Mouse (Mus musculus) neural tube, embryonic 12.5 days (tissue): ENCODE results near the gene Catsper3. TPM values are rescaled to one million over a fixed set of nuclear protein-coding genes. Genes with fewer than 3 reads are reported as not detected.

ENCODE experiments used
- ATAC-seq: fragments of 200-750 bp; cut with Nextera tagmentation; 2 replicates; pipeline ENCODE4 v1.8.0; 2017; ENCODE audit warnings: low read depth, mild to moderate bottlenecking, moderate TSS enrichment, moderate library complexity; ENCODE audit not compliant: low FRiP score
- H3K27ac ChIP-seq: fragments of 300-500 bp; sonication (generic); 2 replicates; pipeline ENCODE4 v1.5.1; 2016
- H3K27me3 ChIP-seq: fragments of 300-500 bp; sonication (generic); replicated peaks from 2 replicates; pipeline ENCODE4 v1.6.1; 2016; ENCODE audit warnings: mild to moderate bottlenecking
- H3K36me3 ChIP-seq: fragments of 300-500 bp; sonication (generic); 2 replicates; pipeline ENCODE4 v1.6.1; 2016; ENCODE audit warnings: mild to moderate bottlenecking
- H3K4me1 ChIP-seq: fragments of 300-500 bp; sonication (generic); 2 replicates; pipeline ENCODE4 v1.6.1; 2016
- H3K4me2 ChIP-seq: fragments of 300-500 bp; sonication (generic); replicated peaks from 2 replicates; pipeline ENCODE4 v1.6.1; 2016; ENCODE audit warnings: mild to moderate bottlenecking
- H3K4me3 ChIP-seq: fragments of 300-500 bp; sonication (generic); 2 replicates; pipeline ENCODE4 v1.5.1; 2016
- H3K9ac ChIP-seq: fragments of 300-500 bp; sonication (generic); 2 replicates; pipeline ENCODE4 v1.6.1; 2016; ENCODE audit warnings: mild to moderate bottlenecking
- H3K9me3 ChIP-seq: fragments of 300-500 bp; sonication (generic); 2 replicates; pipeline ENCODE4 v1.6.1; 2016; ENCODE audit warnings: mild to moderate bottlenecking
- WGBS: fragments of 180-500 bp; shearing (Covaris S2); methylation state at CpG from one replicate; pipeline ENCODE4 v1.1.7; 2016; 5-methylcytosine and 5-hydroxymethylcytosine counted together
- polyA plus RNA-seq: library from polyadenylated mRNA; unstranded; fragments of >200 nt; fragmentation: Nextera tagmentation; extraction: Ambion mirVana; gene quantifications from 2 replicates; pipeline ENCODE4 v1.2.1, GENCODE M21; 2016

Catsper3 gene
- polyA plus RNA-seq, 1 experiment from 2014 or later: not detected

DNA sequence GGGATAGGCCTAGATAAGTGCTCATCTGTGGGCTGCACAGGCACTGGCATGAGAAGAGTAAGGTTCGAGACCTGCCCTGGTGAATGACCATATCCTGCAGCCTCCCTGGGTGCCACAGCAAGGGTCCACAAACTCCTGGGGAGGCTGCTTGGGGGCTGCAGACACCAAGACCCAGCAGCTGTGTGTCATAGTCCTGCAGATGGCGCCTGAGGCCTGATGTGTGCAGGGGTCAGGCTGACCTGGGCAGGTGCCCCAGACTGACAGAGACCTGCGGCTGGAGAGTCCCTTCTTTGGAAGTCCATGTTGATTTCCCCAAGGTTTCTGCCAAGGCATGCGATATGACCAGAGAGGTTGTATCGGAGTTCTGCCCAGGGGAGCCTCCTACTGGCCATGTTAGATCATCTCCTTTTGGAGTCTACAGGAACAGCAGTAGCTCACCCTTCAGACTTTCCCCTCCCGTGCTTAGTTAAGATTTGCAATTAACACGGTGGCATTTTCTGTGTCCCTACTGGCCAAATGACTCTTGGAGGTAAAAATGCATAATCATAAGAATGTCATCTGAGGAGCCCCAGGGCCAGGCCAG is 24.8 kb downstream of the Catsper3 start:
- H3K27ac ChIP-seq: no peak overlapping the region
- no peak overlapping the region for H3K4me3 ChIP-seq
- H3K9me3 ChIP-seq: no peaks in the 10 kb centered on the region
- no peaks in the 10 kb centered on the region for H3K36me3 ChIP-seq
- H3K9ac ChIP-seq: no peak overlapping the region
- 72% methylated on average over 7 of the region's 7 CpGs for WGBS
- no peak for ATAC-seq
- H3K4me2 ChIP-seq: no peak overlapping the region
- no peaks in the 10 kb centered on the region for H3K27me3 ChIP-seq
- no peaks in the 10 kb centered on the region for H3K4me1 ChIP-seq

DNA sequence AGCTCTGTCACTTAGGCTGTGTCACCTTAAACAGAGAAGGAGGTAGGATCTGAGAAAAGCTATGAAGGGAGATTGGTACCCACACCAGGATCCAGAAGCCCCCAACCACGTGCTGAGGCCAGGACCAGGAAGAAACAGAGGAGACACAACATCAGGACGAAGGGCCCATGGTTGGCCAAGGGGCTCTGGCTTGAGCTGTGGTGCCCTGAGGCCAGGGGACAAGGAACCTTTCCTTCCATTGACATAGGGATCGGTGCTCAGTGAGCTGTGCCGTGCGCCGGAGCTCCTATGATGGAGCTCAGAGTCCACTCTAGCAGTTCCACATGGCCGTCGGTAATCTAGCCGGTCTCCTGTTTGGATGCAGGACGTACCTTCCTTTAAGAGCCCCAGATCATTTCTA is 25.3 kb downstream of the Catsper3 start:
- no peaks in the 10 kb centered on the region for H3K4me1 ChIP-seq
- no peak overlapping the region for H3K4me3 ChIP-seq
- H3K9me3 ChIP-seq: no peaks in the 10 kb centered on the region
- no peaks in the 10 kb centered on the region for H3K36me3 ChIP-seq
- H3K9ac ChIP-seq: no peak overlapping the region
- H3K27ac ChIP-seq: no peak overlapping the region
- WGBS: 93% methylated on average over 10 of the region's 10 CpGs
- H3K4me2 ChIP-seq: no peak overlapping the region
- ATAC-seq: no peak
- H3K27me3 ChIP-seq: no peaks in the 10 kb centered on the region

DNA sequence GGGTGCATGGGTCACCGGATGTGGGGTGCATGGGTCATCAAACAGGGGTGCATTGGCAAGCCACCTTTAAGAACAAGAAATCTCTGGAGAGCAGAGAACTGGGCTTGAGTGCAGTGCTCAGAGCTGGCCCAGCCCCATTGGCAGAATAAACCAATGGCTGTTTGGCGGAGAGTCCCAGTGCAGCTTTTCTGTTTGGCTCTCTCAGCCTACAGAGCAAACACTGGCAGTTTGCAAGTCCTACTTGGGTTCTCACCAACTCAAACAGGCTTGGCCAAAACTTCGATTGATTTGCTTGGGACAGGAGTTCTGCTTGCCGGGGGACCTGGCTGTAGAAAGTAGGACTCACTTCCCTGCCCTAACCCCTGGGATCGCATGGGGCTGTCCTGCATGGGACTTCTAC is 26.6 kb downstream of the Catsper3 start:
- ATAC-seq: no peak
- H3K4me1 ChIP-seq: no peaks in the 10 kb centered on the region
- H3K9me3 ChIP-seq: no peaks in the 10 kb centered on the region
- no peak overlapping the region for H3K4me3 ChIP-seq
- H3K27me3 ChIP-seq: no peaks in the 10 kb centered on the region
- no peak overlapping the region for H3K4me2 ChIP-seq
- no peak overlapping the region for H3K9ac ChIP-seq
- WGBS: 79% methylated on average over 5 of the region's 5 CpGs
- no peak overlapping the region for H3K27ac ChIP-seq
- no peaks in the 10 kb centered on the region for H3K36me3 ChIP-seq

DNA sequence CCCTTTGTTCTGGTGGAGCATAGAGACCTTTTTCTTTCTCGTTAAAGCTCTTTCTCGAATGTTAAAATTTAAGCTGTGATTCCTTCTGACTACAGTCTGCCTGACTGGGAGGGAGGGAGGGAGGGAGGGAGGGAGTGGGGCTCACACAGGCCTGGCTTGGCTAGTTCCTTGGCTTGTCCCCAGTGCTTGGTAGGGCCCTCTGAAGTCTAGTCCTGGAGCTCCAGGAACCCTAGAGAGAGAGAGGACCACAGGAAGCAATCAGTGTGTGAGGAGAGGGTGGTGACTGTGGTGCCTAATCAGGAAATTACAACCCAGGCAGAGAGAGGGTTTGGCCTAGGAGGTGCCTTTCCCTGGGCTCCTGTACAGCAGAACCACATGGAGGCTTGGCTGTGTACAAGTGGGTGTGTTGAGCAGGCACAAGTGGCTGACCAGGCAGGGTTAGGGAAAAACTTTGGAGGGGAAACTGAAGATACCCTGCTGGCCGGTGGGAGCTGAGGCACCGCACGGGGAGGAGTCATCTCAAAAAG is 29.2 kb downstream of the Catsper3 start:
- H3K4me2 ChIP-seq: no peak overlapping the region
- no peaks in the 10 kb centered on the region; the same call in 1 of the 2 replicates for H3K27me3 ChIP-seq
- ATAC-seq: no peak
- H3K9ac ChIP-seq: no peak overlapping the region
- no peaks in the 10 kb centered on the region for H3K4me1 ChIP-seq
- H3K36me3 ChIP-seq: no peaks in the 10 kb centered on the region
- no peaks in the 10 kb centered on the region for H3K9me3 ChIP-seq
- no peak overlapping the region for H3K27ac ChIP-seq
- 65% methylated on average over 5 of the region's 5 CpGs for WGBS
- no peak overlapping the region for H3K4me3 ChIP-seq

DNA sequence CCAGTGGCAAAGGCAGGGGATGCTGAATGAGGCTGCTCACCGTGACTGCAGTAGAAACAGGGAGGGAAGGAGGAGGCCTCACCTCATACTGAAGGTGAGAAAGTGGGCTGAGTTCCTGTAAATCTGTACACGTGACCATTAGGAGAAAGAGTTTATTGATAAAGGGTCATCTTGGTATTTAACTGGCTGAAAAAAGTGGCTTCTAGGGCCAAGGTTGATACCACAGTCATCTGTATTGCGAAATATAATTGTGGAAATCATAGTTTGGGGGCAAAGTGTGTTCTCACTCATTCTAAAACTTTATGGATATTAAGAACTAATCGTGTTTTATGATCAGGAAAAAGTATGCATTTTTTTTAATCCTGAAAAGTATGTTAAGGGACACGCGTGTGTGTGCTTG is 30.5 kb downstream of the Catsper3 start:
- ATAC-seq: no peak
- 81% methylated on average over 6 of the region's 6 CpGs for WGBS

DNA sequence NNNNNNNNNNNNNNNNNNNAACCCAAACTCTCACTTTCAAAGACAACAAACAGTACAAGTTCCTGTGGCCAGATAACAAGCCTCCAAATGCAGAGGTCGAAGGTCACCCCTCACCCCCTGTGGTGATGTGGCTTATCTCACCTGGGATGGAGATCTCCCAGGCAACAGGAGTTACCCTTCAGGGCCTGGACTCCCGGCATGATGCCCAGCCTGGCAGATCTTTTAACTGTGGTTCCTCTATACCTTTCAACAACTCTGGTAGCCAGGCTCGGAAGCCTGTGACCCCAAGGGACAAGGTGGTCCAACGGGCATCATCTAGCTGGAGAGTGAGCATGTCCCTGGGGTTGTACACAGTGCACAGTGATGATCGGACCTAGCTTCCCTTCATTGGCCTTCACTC is 38.1 kb downstream of the Catsper3 start:
- Histone ChIP-seq H3K9me3 (no peaks in the 10 kb centered on the region), H3K27ac (no peak overlapping the region), H3K4me1 (peaks cover 5% of the 10 kb centered on the region; the same call in 1 of the 2 replicates), H3K9ac (no peak overlapping the region), H3K4me3 (no peak overlapping the region), H3K4me2 (no peak overlapping the region), H3K36me3 (no peaks in the 10 kb centered on the region), H3K27me3 (peaks cover 62% of the 10 kb centered on the region)
- 69% methylated on average over 5 of the region's 5 CpGs for WGBS
- ATAC-seq: no peak

More for the DNA sequence above, 30.5 kb downstream of the Catsper3 start:
- no peaks in the 10 kb centered on the region for H3K4me1 ChIP-seq
- no peaks in the 10 kb centered on the region; the same call in 1 of the 2 replicates for H3K27me3 ChIP-seq
- H3K4me2 ChIP-seq: no peak overlapping the region
- no peak overlapping the region for H3K4me3 ChIP-seq
- H3K27ac ChIP-seq: no peak overlapping the region
- no peak overlapping the region for H3K9ac ChIP-seq
- H3K9me3 ChIP-seq: no peaks in the 10 kb centered on the region
- H3K36me3 ChIP-seq: no peaks in the 10 kb centered on the region

DNA sequence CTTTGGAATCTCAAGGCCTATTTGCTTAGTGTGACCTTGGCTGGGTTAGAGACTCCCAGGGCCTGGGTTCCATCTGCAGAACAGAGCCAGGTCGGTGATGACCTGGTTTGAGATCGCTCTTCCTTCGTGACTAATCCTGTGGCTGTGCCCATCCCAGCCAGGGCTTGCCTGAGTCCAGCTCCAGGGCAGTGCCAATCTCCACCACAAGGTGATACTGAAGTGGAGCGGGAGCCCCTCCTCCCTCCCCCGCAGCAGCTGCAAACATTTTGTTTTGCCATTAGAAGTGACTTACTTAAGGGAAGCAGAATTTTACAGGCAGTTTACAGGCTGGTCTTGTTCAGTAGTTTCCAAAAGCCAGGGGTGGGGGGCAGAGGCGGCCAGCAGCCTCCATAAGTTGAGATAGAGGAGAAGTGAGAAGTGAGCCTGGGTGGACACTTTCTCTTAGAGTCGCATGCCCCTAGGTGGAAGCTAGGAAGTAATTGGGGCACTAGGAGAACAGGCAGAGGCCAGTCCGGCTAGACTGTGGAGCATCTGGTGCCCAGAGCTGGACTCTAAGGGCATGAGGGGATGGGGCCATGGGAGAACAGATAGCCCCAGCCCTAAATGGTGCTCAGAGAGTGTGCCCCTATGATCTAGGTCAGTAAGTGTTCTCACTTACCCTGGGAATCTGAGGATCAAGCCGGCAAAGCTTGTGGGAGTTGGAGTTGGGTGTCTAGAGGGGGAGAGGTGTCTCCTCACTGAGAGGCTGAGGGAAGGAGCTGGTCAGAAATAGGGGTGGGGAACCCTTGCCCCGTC is 40.0 kb downstream of the Catsper3 start:
- Histone ChIP-seq H3K9me3 (no peaks in the 10 kb centered on the region), H3K36me3 (no peaks in the 10 kb centered on the region), H3K4me2 (no peak overlapping the region), H3K9ac (no peak overlapping the region), H3K27me3 (peaks cover 80% of the 10 kb centered on the region), H3K4me3 (no peak overlapping the region), H3K4me1 (peaks cover 5% of the 10 kb centered on the region; the same call in 1 of the 2 replicates), H3K27ac (no peak overlapping the region)
- 0 out of 2 replicates have a peak, but pooled peaks have one; percentile 33 for ATAC-seq
- 7% methylated on average over 10 of the region's 10 CpGs for WGBS

DNA sequence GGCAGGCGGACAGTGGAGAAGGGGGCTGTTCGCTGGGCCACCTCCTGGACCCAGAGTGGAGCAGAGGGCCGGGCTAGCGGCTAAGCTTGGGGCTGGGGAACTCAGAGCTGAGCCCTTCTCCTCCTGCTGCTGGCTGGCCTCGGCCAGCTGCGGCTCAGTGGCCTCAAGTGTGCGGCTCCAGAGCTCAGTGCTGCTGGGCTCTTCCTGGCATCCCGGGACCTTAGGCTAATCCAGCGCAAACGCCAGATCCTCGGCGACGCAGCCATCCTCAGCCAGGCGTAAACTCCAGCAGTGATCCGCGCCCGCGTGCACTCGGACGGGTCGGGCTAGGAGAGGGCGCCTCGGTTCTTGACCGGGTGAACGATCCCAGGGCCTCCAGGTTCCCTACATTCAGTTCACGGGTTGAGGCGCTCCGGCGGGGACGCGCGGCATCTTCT is 40.9 kb downstream of the Catsper3 start:
- peak; percentile 61; the same call in 1 of the 2 replicates for ATAC-seq
- Histone ChIP-seq H3K4me1 (peaks cover 5% of the 10 kb centered on the region; the same call in 1 of the 2 replicates), H3K4me3 (peak overlapping the region; percentile 11; the same call in 1 of the 2 replicates), H3K9ac (no peak overlapping the region), H3K27me3 (peaks cover 88% of the 10 kb centered on the region), H3K9me3 (no peaks in the 10 kb centered on the region), H3K36me3 (no peaks in the 10 kb centered on the region), H3K4me2 (0 out of 2 replicates have a peak overlapping the region, but pooled peaks have one; percentile 27), H3K27ac (no peak overlapping the region)
- 1% methylated on average over 32 of the region's 32 CpGs for WGBS

DNA sequence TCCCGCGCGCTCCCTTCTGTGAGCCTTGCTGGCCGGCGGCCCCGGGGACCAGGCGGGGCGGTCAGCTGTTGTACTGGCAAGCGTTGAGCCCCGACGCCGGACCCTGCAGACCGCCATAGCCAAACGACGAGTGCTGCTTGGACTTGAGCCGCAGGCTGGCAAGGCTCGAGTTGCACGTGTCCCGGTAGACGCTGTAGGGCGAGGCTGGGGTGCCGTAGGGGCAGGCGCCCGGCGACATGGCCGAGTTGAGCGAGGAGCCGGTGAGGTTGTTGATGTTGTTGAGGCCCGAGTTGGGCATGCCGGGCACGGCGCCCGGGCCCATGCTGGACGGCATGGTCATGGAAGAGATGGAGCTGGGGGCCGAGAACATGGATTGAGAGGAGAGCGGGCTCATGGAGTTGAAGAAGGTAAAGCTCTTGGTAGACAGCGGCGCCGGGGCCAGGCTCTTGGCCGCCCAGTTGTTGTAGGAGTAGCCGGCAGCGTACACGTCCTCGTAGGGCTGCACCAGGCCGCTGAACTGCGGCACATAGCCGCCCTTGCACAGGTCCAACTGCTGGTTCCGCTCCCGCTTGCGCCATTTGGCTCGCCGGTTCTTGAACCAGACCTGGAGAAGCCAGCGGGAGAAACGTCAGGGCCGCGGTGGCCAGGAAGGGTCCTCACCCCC is 41.8 kb downstream of the Catsper3 start:
- Histone ChIP-seq H3K36me3 (no peaks in the 10 kb centered on the region), H3K9ac (no peak overlapping the region), H3K27ac (no peak overlapping the region), H3K9me3 (no peaks in the 10 kb centered on the region), H3K27me3 (peaks cover 91% of the 10 kb centered on the region), H3K4me2 (no peak overlapping the region), H3K4me1 (peaks cover 13% of the 10 kb centered on the region), H3K4me3 (no peak overlapping the region)
- WGBS: under 1% methylated on average over 56 of the region's 56 CpGs
- no peak for ATAC-seq

DNA sequence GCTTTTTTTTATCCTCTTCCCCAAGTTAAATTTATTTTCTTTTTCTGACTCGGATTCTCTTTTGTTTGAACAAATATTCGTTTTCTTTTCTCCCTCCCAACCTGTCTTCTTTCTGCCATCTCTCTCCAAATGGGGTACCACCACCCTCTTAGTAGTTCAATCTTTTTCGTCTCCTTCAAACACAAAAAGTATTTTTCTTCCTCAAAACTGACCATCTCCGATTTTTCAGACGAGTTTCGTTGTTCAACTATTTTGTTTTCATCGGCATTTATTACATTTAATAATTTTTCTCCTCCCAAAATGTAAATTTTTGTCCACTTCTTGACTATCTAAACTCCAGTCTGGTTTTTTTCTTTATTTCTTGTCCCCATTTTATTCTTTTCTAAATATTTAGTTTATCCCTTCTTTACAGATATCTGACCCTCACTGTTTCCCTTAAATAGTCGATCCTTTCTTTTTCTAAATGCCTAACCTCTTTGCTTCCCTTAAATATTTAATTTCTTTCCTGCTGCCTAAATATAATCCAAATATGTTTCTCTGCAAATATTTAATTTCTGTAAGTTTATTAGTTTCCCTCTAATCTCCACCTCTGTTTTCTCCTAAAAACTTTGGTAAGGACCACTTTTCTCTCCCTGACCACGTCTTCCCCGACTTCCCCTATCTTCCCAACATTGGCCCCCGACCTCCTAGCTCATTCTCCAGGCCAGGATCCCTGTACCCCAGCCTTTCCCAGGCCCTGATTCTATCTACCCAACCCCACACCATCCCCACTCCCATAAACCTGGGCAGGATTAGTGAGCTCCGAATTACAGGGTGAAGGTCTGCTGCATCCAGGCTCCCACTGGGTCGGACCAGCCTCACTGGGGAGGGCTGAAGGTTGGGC is 42.7 kb downstream of the Catsper3 start:
- H3K9ac ChIP-seq: no peak overlapping the region
- no peak for ATAC-seq
- WGBS: 2% methylated on average over 13 of the region's 13 CpGs

DNA sequence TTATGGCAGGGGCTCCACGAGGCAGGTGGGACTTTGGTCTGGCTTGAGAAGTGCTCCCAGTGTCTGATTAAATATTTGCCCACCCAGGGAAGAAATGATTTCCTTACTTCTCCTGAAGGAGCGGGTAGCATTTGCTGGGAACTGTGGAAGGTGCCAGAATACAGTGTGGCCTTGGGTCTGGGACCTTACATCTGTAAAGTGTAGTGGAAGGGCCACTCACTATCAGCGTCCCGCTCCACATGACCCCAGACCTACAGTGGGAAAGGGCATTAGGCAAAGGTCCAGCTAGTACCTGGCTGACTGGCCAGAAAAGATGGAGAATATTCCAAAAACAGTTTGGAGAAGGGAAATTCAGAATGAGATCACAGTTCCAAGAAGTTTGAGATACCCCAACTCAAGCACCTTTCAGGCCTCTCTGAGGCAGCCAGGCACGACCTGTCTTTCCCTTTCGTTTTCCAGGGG is 43.3 kb downstream of the Catsper3 start:
- WGBS: 0% methylated on average over 6 of the region's 6 CpGs
- Histone ChIP-seq H3K27me3 (peaks cover 92% of the 10 kb centered on the region), H3K4me3 (no peak overlapping the region), H3K36me3 (no peaks in the 10 kb centered on the region), H3K9ac (no peak overlapping the region), H3K4me2 (no peak overlapping the region), H3K9me3 (no peaks in the 10 kb centered on the region), H3K27ac (no peak overlapping the region), H3K4me1 (peaks cover 19% of the 10 kb centered on the region)
- ATAC-seq: no peak

More for the DNA sequence above, 42.7 kb downstream of the Catsper3 start:
- no peaks in the 10 kb centered on the region for H3K36me3 ChIP-seq
- peaks cover 19% of the 10 kb centered on the region for H3K4me1 ChIP-seq
- H3K27ac ChIP-seq: no peak overlapping the region
- H3K27me3 ChIP-seq: peaks cover 91% of the 10 kb centered on the region
- no peaks in the 10 kb centered on the region for H3K9me3 ChIP-seq
- no peak overlapping the region for H3K4me3 ChIP-seq
- H3K4me2 ChIP-seq: no peak overlapping the region
